Comparison of ENCODE assay signal across 11 mouse cellular contexts in the genomic region with DNA sequence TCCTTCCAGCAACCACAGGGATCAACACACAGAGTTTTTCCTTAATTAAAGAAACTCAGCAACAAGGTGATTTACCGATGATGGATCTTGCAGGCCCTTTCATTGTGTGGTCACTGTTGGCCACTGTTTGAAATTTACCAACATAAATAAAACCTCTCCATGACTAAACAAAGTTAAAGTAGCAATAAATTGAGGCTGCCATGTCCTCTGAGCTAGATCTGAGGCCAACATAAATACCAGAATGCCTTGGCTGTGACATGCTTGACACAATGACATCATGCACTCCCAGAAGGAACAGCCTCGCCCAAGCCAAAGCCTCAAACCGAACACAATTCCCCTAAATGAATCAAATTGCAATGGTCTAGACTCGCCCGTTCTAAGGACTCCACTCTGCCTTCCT.
DNase-seq lines count a peak whose midpoint lies in the region; ATAC-seq and TF ChIP-seq lines count a peak whose summit lies in the region.
"Had no signal": no experiment of that assay in that cellular context is flagged by ENCODE, and none has a peak within 500 bp of the region (broad histone marks: within the 10 kb centered on the region; RNA-seq: fewer than 3 reads in every experiment).

No protein-coding gene starts in this region.

- H3K27ac ChIP-seq in limb, embryonic 14.5 days (replicated peaks; ENCODE audit: low read depth, low read length): no peak overlapping the region
- no peak overlapping the region for H3K27ac ChIP-seq in liver, embryonic 11.5 days (ENCODE audit: low read depth, low read length)

- ATAC-seq in limb, embryonic 14.5 days (ENCODE audit: low FRiP score, low read depth): peak; percentile 60; the same call in 1 of the 2 replicates
- ATAC-seq in cerebellum, adult (ENCODE audit: insufficient number of reproducible peaks, low FRiP score, low TSS enrichment): no peak
- no peak for ATAC-seq in liver, embryonic 11.5 days (replicated peaks; ENCODE audit: low FRiP score)
- ATAC-seq: CD4-positive, CD25-positive, alpha-beta regulatory T cell, adult 4 months had no signal

- peaks cover 28% of the 10 kb centered on the region for H3K4me1 ChIP-seq in limb, embryonic 14.5 days (ENCODE audit: control insufficient read depth, insufficient read depth, low read length)
- H3K4me1 ChIP-seq in liver, embryonic 11.5 days (replicated peaks; ENCODE audit: control insufficient read depth, insufficient read depth, low read length): no peaks in the 10 kb centered on the region

- no peaks in the 10 kb centered on the region for H3K27me3 ChIP-seq in limb, embryonic 14.5 days (ENCODE audit: control insufficient read depth, insufficient read depth, low read length)
- no peaks in the 10 kb centered on the region for H3K27me3 ChIP-seq in liver, embryonic 11.5 days (replicated peaks; ENCODE audit: control insufficient read depth, insufficient read depth, low read length)

- DNase-seq in gastrocnemius, adult 18-20 months (ENCODE audit: low spot score): peak; percentile 10
- DNase-seq in gastrocnemius, postnatal 25 days: no peak
- peak; percentile 24 for DNase-seq in 3134 (ENCODE audit: extremely low read depth, insufficient read length, low spot score)
- peak; percentile 40 for DNase-seq in embryo, embryonic 11 days
- DNase-seq in limb, embryonic 14.5 days (ENCODE audit: low spot score): peak; percentile 26
- DNase-seq in liver, embryonic 11.5 days (ENCODE audit: low spot score): no peak
- DNase-seq in cerebellum, adult 8-10 months: no peak
- DNase-seq: cerebellum, adult 2 months; thymus, adult 18-20 months had no signal

- H3K9me3 ChIP-seq in limb, embryonic 14.5 days (ENCODE audit: control insufficient read depth, low read length): no peaks in the 10 kb centered on the region
- H3K9me3 ChIP-seq in liver, embryonic 11.5 days (ENCODE audit: control insufficient read depth, low read length): no peaks in the 10 kb centered on the region

- H3K4me2 ChIP-seq in limb, embryonic 14.5 days (replicated peaks; ENCODE audit: low read depth, low read length, severe bottlenecking): peak overlapping the region; percentile 4; the same call in 1 of the 2 replicates
- H3K4me2 ChIP-seq in liver, embryonic 11.5 days: no peak overlapping the region

- H3K9ac ChIP-seq in limb, embryonic 14.5 days (ENCODE audit: low read depth, low read length, severe bottlenecking): no peak overlapping the region
- no peak overlapping the region for H3K9ac ChIP-seq in liver, embryonic 11.5 days (ENCODE audit: low read depth, low read length)

- 24% methylated on average over 5 of the region's 5 CpGs for WGBS in limb, embryonic 14.5 days
- 76% methylated on average over 5 of the region's 5 CpGs for WGBS in liver, embryonic 11.5 days

- TF ChIP-seq POLR2A in limb, embryonic 14.5 days (IDR thresholded peaks at IDR 0.05; ENCODE audit: borderline replicate concordance, extremely low read depth, insufficient read depth, insufficient read length): no peak

- no peak overlapping the region for H3K4me3 ChIP-seq in limb, embryonic 14.5 days (replicated peaks; ENCODE audit: low read length)
- H3K4me3 ChIP-seq in liver, embryonic 11.5 days (ENCODE audit: low read depth, low read length): no peak overlapping the region

- no peaks in the 10 kb centered on the region for H3K36me3 ChIP-seq in limb, embryonic 14.5 days (ENCODE audit: control insufficient read depth, insufficient read depth, low read length)
- no peaks in the 10 kb centered on the region for H3K36me3 ChIP-seq in liver, embryonic 11.5 days (ENCODE audit: control insufficient read depth, insufficient read depth, low read length)

Comparison
In these comparisons a context has a peak if more than half of its experiments do, and no peak if none do; other contexts are left out.
1. DNase-seq: peak in gastrocnemius, adult 18-20 months (single experiment), 3134 (single experiment), embryo, embryonic 11 days (single experiment) and limb, embryonic 14.5 days (single experiment); none in gastrocnemius, postnatal 25 days (single experiment), liver, embryonic 11.5 days (single experiment) and cerebellum, adult 8-10 months (single experiment).